Mouse (Mus musculus): ENCODE measurements around the gene Ddx39b. TPM values are rescaled to one million over a fixed set of nuclear protein-coding genes. Genes with fewer than 3 reads are reported as not detected.
A peak's percentile ranks its signal among the peaks of the same experiment; 100 is the strongest.

Ddx39b gene
- polyA plus RNA-seq, 1 experiment: 245 TPM

DNA sequence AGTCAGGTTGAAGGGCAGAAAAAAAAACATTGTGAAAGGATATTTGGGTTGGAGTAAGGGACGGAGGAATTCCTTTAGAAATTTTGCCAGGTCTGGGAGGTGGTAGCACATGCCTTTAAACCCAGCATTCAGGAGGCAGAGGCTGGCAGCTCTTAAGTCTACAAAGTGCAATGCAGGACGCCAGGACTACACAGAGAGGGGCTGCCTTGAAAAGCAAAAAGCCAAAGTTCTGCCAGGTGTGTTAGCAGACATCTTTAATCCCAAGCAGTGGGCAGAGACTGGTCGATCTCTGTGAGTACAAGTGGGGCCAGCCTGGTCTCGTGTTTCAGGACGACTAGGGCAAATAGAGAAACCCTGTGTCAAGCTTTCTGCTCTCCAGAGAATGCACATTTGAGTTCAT, 10.4 kb downstream of the Ddx39b start:
- TF ChIP-seq POLR2A (IDR thresholded peaks at IDR 0.05; ENCODE audit: insufficient read depth, low read length): no peak
- no peak for TF ChIP-seq CTCF (IDR thresholded peaks at IDR 0.05; ENCODE audit: low read depth, low read length)
- no peak for TF ChIP-seq EP300 (IDR thresholded peaks at IDR 0.05; ENCODE audit: insufficient read depth, low read depth, low read length)

DNA sequence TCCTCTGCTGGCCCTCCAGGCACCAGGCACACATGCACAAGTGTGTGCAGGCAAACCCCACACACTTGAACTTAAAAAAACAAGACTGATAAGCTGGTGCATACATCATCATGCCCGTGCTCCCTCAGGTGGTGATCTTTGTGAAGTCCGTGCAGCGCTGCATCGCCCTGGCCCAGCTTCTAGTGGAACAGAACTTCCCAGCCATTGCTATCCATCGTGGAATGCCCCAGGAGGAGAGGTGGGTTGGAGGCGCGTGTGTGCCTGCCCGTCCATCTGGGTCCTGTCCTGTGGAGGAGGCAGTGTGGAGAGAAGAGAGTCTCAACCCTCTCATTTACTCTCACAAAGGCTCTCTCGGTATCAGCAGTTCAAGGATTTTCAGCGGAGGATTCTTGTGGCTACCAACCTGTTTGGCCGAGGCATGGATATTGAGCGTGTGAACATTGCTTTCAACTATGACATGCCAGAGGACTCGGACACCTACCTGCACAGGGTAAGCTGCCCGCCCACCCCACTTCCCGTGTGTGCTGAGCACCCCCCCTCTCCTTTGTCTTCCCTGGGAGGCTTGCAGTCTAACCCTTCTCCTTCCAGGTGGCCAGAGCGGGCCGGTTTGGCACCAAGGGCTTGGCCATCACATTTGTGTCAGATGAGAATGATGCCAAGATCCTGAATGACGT, 11.2 kb downstream of the Ddx39b start:
- H3K4me1 ChIP-seq (ENCODE audit: control insufficient read depth, insufficient read depth, low read length): no peaks in the 10 kb centered on the region
- no peaks in the 10 kb centered on the region for H3K9me3 ChIP-seq (replicated peaks; ENCODE audit: control insufficient read depth, insufficient read depth, low read length, poor library complexity, severe bottlenecking)
- peaks cover 51% of the 10 kb centered on the region for H3K36me3 ChIP-seq (ENCODE audit: control insufficient read depth, insufficient read depth, low read length, poor library complexity, severe bottlenecking)
- H3K4me3 ChIP-seq (ENCODE audit: low read depth, low read length): no peak overlapping the region
- H3K27me3 ChIP-seq (ENCODE audit: control insufficient read depth, insufficient read depth, low read length, poor library complexity, severe bottlenecking): no peaks in the 10 kb centered on the region
- TF ChIP-seq EP300 (IDR thresholded peaks at IDR 0.05; ENCODE audit: insufficient read depth, low read depth, low read length) (no peak), POLR2A (IDR thresholded peaks at IDR 0.05; ENCODE audit: insufficient read depth, low read length) (no peak), CTCF (IDR thresholded peaks at IDR 0.05; ENCODE audit: low read depth, low read length) (no peak)
- no peak overlapping the region for H3K9ac ChIP-seq (ENCODE audit: low read depth, poor library complexity, severe bottlenecking)
- H3K27ac ChIP-seq (ENCODE audit: insufficient read depth, low read length): no peak overlapping the region

More for the DNA sequence above, 10.4 kb downstream of the Ddx39b start:
- Histone ChIP-seq H3K4me1 (ENCODE audit: control insufficient read depth, insufficient read depth, low read length) (peaks cover 2% of the 10 kb centered on the region), H3K9ac (ENCODE audit: low read depth, poor library complexity, severe bottlenecking) (no peak overlapping the region), H3K9me3 (replicated peaks; ENCODE audit: control insufficient read depth, insufficient read depth, low read length, poor library complexity, severe bottlenecking) (no peaks in the 10 kb centered on the region), H3K36me3 (ENCODE audit: control insufficient read depth, insufficient read depth, low read length, poor library complexity, severe bottlenecking) (peaks cover 59% of the 10 kb centered on the region), H3K4me3 (ENCODE audit: low read depth, low read length) (no peak overlapping the region), H3K27me3 (ENCODE audit: control insufficient read depth, insufficient read depth, low read length, poor library complexity, severe bottlenecking) (no peaks in the 10 kb centered on the region), H3K27ac (ENCODE audit: insufficient read depth, low read length) (no peak overlapping the region)

DNA sequence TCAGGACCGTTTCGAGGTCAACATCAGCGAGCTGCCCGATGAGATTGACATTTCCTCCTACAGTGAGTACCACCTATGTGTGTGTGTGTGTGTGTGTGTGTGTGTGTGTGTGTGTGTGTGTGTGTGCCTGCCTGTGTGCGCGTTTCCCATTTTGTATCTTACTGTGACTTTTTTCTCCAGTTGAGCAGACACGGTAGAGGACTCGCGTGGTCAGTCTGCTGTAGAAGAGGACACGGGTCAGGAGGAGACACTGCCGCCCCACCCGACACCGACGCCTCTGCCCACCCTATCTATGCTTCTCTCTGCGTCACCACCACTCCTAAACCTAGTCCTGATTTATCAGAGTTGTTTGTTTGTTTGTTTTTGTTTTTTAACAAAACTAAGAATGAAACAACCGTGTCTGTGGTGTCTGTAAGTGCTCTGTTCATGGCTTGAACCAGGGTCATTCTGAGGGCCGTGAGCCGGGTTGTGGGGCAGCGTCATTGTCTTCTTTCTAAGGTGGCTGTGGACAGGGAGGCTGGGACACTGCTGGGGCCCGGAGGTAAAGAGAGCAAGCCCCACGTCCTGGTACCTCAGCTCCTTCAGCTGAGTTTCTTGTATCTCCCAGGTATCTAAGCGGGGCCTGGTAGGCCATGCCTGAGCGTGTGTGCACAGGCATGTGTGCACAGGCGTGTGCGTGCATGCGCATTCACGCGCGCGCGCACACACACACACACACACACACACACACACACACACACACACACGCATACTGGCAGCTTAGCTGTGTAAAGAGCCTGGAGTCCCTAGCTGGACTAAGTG, 11.9 kb downstream of the Ddx39b start:
- TF ChIP-seq CTCF (IDR thresholded peaks at IDR 0.05; ENCODE audit: low read depth, low read length) (no peak), EP300 (IDR thresholded peaks at IDR 0.05; ENCODE audit: insufficient read depth, low read depth, low read length) (no peak), POLR2A (IDR thresholded peaks at IDR 0.05; ENCODE audit: insufficient read depth, low read length) (no peak)
- Histone ChIP-seq H3K9me3 (replicated peaks; ENCODE audit: control insufficient read depth, insufficient read depth, low read length, poor library complexity, severe bottlenecking) (no peaks in the 10 kb centered on the region), H3K27ac (ENCODE audit: insufficient read depth, low read length) (no peak overlapping the region), H3K4me1 (ENCODE audit: control insufficient read depth, insufficient read depth, low read length) (no peaks in the 10 kb centered on the region), H3K27me3 (ENCODE audit: control insufficient read depth, insufficient read depth, low read length, poor library complexity, severe bottlenecking) (no peaks in the 10 kb centered on the region), H3K36me3 (ENCODE audit: control insufficient read depth, insufficient read depth, low read length, poor library complexity, severe bottlenecking) (peaks cover 44% of the 10 kb centered on the region), H3K9ac (ENCODE audit: low read depth, poor library complexity, severe bottlenecking) (no peak overlapping the region), H3K4me3 (ENCODE audit: low read depth, low read length) (no peak overlapping the region)

DNA sequence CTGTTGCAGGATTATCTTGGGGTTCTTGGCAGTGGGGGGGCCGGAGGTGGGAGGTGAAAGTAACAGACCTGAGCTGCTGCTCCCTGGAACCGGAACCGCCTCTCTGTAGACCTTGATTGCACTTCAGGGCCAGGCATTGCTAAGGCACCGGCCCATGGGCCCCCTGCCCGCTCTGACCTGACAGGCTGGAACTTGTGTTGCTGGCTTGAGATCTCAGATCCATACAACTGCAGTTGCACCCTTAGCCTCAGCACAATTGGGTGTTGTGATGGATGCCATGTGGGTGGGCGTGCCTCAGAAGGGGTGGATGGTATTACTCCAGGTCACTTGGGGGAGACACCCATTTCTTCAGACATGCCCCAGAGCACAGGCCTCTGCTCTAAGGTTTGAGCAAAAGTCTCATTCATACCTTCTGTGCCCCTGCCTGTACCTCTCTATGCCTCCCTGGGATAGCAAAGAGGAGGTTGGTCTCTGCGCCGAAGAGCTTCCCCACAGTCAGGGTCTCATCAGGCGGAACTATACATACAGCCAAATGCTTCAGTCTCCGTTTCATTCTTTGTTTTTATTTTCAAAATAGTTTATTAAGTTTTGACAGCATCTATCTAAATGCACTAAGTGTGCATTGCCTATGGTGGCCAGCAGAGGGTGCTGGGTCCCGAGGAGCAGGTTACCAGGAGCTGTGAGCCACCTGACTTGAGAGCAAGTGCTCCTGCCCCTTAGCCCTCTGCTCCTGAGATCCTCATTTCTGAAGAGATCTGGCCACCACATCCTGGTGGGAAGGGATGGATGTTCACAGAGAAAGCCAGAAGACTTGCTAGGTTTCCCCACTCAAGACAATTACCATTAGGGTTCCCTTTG, 12.9 kb downstream of the Ddx39b start:
- Histone ChIP-seq H3K36me3 (ENCODE audit: control insufficient read depth, insufficient read depth, low read length, poor library complexity, severe bottlenecking) (peaks cover 34% of the 10 kb centered on the region), H3K27ac (ENCODE audit: insufficient read depth, low read length) (peak overlapping the region; percentile 10; the same call in 1 of the 2 replicates), H3K9me3 (replicated peaks; ENCODE audit: control insufficient read depth, insufficient read depth, low read length, poor library complexity, severe bottlenecking) (no peaks in the 10 kb centered on the region), H3K27me3 (ENCODE audit: control insufficient read depth, insufficient read depth, low read length, poor library complexity, severe bottlenecking) (no peaks in the 10 kb centered on the region), H3K4me1 (ENCODE audit: control insufficient read depth, insufficient read depth, low read length) (no peaks in the 10 kb centered on the region), H3K4me3 (ENCODE audit: low read depth, low read length) (no peak overlapping the region), H3K9ac (ENCODE audit: low read depth, poor library complexity, severe bottlenecking) (no peak overlapping the region)
- TF ChIP-seq POLR2A (IDR thresholded peaks at IDR 0.05; ENCODE audit: insufficient read depth, low read length) (no peak), EP300 (IDR thresholded peaks at IDR 0.05; ENCODE audit: insufficient read depth, low read depth, low read length) (no peak), CTCF (IDR thresholded peaks at IDR 0.05; ENCODE audit: low read depth, low read length) (peak; percentile 92)

DNA sequence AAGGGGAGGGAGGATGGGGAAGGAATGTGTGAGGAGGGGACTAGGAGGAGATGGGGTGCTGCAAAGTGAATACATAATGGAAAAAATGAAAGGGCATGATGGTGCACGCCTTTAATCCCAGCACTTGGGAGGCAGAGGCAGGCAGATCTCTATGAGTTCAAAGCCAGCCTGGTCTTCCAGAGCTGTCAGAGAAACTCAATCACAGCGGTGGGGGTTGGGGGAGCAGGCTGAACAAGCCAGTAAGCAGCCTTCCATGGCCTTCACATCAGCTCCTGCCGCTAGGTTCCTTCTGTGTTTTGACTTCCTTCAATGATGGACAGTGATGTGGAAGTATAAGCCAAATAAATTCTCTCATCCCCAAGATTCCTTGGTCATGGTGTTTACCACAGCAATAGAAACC, 13.8 kb downstream of the Ddx39b start:
- Histone ChIP-seq H3K27ac (ENCODE audit: insufficient read depth, low read length) (no peak overlapping the region), H3K9me3 (replicated peaks; ENCODE audit: control insufficient read depth, insufficient read depth, low read length, poor library complexity, severe bottlenecking) (no peaks in the 10 kb centered on the region), H3K36me3 (ENCODE audit: control insufficient read depth, insufficient read depth, low read length, poor library complexity, severe bottlenecking) (peaks cover 27% of the 10 kb centered on the region), H3K27me3 (ENCODE audit: control insufficient read depth, insufficient read depth, low read length, poor library complexity, severe bottlenecking) (no peaks in the 10 kb centered on the region), H3K9ac (ENCODE audit: low read depth, poor library complexity, severe bottlenecking) (no peak overlapping the region), H3K4me1 (ENCODE audit: control insufficient read depth, insufficient read depth, low read length) (no peaks in the 10 kb centered on the region), H3K4me3 (ENCODE audit: low read depth, low read length) (no peak overlapping the region)
- TF ChIP-seq EP300 (IDR thresholded peaks at IDR 0.05; ENCODE audit: insufficient read depth, low read depth, low read length): no peak
- no peak for TF ChIP-seq CTCF (IDR thresholded peaks at IDR 0.05; ENCODE audit: low read depth, low read length)
- no peak for TF ChIP-seq POLR2A (IDR thresholded peaks at IDR 0.05; ENCODE audit: insufficient read depth, low read length)
